Mouse (Mus musculus) adrenal gland, postnatal 25 days (tissue): ENCODE measurements around the gene Tra2a. TPM values are rescaled to one million over a fixed set of nuclear protein-coding genes. Genes with fewer than 3 reads are reported as not detected.
"Not testable (repeated sequence)": the region's sequence is repeated elsewhere in the genome, so short reads cannot be mapped to it uniquely, and the experiment has no call there.

Source experiments
- DNase-seq: peaks from one replicate; pipeline ENCODE4 v3.0.0; 2021; ENCODE audit warnings: mixed read lengths
- long read RNA-seq: library from polyadenylated mRNA; stranded (forward); transcript quantifications from one replicate; pipeline ENCODE4 v2.0.0, GENCODE M21; 2021
- total RNA-seq: library from RNA; stranded (reverse); gene quantifications from 2 replicates; pipeline ENCODE4 v1.2.3, GENCODE M21; 2021

Tra2a gene
- total RNA-seq: 69.3 and 95.8 TPM in 2 replicates
- long read RNA-seq, transcript Tra2a-203 (1 exons, 3,788 nt): minor isoform, 7 of 34 reads
- long read RNA-seq, transcript Tra2a-201 (8 exons, 1,799 nt): major isoform, 15 of 34 reads
- long read RNA-seq, partial matches to known transcripts: 3 of 34 reads
- long read RNA-seq, other reads (novel, unspliced or antisense): 9 of 34 reads

DNA sequence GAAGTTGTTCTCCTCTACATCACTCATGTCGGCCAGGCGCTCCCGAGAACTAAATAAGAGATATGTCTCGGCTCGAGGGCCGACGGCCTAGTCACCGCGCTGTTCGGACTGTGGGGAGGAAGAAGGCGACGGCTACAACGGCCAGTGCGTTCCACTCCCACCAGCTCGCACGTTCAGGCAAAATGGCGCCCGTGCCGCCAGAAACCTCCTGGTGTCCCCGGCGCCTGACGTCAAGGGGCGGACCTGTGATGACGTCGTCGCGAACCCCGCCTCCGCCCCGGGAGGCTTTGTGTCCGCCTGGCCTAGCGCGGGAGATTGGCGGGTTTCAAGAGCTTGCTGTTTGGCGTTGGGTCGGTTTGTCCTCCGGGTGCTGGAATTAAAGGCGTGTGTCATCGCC, at the start of gene Tra2a:
Gene Tra2a, minus strand, starts transcription at position 187 of the 397 bp plus-strand sequence.
- peak; percentile 98 for DNase-seq

DNA sequence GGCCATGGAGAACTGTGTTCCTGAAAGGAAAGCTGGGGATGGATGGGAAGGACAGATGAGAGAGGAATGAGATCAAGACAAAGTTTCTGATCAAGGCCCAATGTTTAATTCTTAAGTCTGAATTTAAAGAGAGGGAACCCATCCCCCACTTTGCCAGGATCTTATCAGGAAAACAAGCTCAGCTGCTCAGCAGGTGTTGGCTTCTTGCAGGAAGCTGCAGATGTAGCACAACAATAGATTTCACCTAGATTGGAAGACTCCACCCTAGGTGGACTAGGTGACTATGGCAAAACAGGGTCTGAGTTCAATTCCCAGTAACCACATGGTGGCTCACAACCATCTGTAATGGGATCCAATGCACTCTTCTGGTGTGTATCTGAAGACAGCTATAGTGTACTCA, 34.5 kb upstream of the Tra2a start:
- no peak for DNase-seq

DNA sequence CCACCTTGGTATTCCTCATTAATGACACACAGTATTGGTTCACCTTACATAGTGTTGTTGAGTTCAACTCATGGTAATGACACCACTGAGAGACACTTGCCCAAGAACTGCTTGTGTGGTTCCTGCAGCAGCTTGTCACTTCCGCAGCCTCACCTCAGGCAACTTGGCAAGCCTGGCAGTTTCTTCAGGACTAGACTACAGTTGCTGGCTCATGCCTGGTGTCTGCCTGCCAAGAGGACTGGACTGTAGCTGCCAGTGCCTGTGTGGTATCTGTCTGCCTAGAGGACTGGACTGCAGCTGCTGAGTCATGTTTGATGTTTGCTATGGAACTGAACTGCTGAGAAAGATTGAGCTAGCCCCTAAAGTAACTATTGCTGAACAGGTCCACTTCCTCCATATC, 18.3 kb upstream of the Tra2a start:
- peak; percentile 36 for DNase-seq

GRCm38 (mm10) chr6:49280942-49281341, 17.1 kb upstream of the Tra2a start:
- no peak for DNase-seq

DNA sequence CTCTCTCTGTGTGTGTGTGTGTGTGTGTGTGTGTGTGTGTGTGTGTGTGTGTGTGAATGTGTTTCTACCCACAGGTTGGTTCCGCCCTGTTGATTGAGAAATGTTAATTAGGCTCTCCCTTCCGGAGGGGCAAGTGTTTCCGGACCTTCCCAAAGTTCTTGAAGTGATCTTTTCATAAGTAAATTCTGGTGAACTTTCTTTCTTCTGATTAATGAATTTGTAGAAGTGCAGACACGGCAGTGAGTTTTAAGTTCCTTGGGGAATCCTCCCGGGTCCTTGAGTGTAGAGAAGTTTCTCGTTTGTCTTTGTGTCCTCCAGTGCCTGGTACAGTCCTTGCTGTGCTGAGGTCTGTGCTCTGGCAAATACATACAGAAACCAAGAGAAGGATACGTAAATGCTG, 11.5 kb upstream of the Tra2a start:
- no peak for DNase-seq

GRCm38 (mm10) chr6:49274416-49275091, 10.7 kb upstream of the Tra2a start:
- no peak for DNase-seq

DNA sequence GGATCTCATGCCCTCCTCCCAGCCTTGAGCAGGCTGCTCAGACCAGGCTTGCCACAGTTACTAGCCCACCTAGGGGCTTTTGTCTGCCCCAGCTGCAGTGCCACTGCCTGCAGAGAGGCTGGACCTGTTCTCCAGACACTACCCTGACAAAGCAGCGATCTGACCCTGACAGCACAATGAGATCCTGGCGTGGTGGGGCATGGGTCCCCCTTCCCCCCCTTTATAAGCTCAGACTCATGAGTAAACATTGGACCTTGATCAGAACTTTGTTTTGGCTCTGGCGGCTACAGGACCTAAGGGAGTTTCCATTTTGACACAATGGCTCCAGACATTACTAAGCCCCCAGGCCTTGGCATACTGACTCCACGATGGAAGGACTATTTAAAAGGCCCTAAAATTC, 10.1 kb upstream of the Tra2a start:
- DNase-seq: no peak

DNA sequence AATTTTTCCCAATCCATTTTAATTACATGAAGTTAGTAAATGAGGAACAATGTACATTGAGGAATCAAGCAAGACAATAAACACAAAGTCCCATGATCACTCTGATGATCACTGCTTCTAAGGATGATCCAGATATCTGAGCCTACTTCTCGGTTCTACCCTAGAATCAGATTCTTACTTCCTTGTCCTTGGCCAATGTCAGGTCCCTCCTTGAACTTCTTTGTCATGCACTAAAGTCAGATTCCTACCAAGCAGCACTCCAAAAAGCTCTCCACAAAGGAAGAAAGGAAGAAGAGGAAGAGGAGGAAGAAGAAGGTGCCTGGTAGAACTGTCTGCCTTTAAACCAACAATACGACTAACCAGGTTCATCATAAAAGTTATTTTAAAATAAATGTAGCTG, 9.0 kb upstream of the Tra2a start:
- DNase-seq: no peak

GRCm38 (mm10) chr6:49271815-49272214, 8.0 kb upstream of the Tra2a start:
- no peak for DNase-seq

DNA sequence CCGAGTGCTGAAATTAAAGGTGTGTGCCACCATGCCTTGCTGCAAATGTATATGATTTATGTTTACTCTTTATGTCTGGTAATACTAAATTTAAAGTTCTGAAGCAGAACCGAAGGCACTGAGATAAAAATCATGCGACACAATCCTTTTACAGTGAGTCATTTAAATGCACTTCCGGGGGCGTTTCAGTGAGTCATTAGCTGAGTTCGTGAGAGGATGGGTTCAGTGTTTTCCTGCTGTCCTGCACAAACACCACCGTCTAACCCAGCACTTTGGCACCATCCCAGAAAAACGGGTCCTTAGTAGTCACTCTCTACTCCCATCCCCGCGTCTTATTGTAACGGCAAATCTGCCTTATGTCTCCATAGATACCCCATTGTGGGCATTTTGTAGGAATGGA, 6.1 kb upstream of the Tra2a start:
- no peak for DNase-seq

GRCm38 (mm10) chr6:49269200-49269599, 5.4 kb upstream of the Tra2a start:
- peak; percentile 84 for DNase-seq

- DNase-seq: no peak
These were observed 3.9 kb upstream of the Tra2a start for GRCm38 (mm10) chr6:49267686-49268085.

DNA sequence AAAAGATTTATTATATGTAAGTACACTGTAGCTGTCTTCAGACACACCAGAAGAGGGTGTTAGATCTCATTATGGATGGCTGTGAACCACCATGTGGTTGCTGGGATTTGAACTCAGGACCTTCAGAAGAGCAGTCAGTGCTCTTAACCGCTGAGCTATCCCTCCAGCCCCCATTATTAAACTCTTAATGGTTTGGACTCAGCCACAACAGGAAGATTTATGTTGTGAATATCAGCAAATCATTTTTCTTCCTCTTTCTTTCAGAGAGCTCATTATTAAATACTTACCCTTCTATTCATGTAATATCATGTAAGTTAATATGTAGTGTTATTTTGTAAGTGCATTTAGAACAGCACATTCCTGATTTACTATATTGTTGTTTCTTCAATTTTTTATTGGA, 1.4 kb upstream of the Tra2a start:
- not testable (repeated sequence) for DNase-seq

GRCm38 (mm10) chr6:49264446-49264845, 613 bp upstream of the Tra2a start:
- not testable (repeated sequence) for DNase-seq

DNA sequence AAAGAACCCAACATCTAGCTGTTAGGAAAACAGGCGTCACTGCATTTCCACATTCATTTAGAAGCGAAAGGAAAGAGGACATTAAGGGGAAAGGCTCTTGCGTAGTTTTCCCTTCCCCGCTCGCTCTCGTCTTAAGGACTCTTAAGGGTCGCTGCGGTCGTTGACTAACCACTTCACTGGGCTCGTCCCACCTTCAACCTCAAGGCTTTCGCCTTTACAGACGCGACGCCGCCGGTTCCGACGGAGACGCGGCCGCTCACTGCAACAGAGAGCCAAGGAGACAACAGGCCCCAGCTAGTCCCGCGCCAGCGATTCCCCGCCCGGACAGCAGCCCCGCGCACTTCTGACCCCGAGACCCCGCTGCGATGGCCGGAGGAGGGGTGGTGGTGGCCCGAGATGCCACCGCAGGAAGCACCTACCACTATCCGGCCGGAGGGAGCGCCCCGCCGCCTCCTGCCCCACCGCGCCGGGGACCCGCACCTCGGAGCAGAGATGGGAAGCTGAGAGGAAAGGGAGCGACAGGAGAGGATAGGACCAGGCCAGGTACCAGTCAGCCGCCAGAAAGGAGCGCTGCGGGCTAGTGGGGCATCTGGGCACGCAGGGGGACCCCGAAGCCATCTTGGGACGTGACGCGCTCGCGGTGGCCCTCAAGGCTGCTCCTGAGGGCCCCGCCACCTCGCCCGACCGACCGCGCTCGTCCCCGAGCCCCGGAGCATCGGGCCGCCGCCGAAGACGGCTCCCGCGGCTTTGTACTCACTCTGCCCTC, 569 bp downstream of the Tra2a start:
- peak; percentile 47 for DNase-seq

DNA sequence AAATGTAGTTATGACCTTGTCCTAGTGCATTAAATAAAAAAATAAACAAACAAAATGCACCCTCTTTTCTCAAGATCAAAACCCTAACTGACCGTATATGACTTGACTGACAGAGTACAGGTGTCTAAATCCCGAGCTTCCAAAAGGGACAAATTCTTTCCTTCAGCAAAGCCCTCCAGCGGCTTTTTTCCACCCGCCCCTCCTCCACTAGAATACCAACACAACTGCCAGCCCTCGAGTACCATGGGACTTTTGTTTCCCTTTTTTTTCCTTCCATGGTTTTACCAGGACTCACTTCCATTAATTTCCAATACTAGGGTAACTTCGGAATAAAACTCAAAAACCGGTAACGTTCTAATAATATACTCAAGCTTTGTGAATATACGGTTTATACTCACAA, 1.4 kb downstream of the Tra2a start:
- no peak for DNase-seq

- no peak for DNase-seq
These were observed 4.1 kb downstream of the Tra2a start for GRCm38 (mm10) chr6:49259711-49260110.

DNA sequence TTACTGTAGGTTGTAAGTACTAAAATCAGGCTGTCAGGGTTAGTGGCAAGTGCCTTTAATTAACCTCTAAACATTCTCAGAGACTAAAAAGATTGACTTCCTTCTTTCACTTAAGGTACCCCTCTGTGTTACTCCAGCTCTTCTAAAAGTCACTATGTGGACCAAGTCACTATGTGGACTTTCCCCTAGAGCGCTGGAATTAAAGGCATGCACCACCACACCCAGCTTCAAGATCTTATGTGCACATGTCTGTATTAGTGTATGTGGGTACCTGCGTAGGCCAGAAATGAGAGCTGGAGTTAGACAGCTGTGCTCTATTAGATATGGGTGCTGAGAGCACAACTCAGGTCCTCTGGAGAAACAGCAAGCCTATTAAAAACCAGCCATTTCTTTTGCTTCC, 6.0 kb downstream of the Tra2a start:
- DNase-seq: no peak

GRCm38 (mm10) chr6:49252207-49252606, 11.6 kb downstream of the Tra2a start:
- no peak for DNase-seq

GRCm38 (mm10) chr6:49251199-49251598, 12.6 kb downstream of the Tra2a start:
- no peak for DNase-seq

- no peak for DNase-seq
These were observed 16.6 kb downstream of the Tra2a start for GRCm38 (mm10) chr6:49247246-49247645.

DNA sequence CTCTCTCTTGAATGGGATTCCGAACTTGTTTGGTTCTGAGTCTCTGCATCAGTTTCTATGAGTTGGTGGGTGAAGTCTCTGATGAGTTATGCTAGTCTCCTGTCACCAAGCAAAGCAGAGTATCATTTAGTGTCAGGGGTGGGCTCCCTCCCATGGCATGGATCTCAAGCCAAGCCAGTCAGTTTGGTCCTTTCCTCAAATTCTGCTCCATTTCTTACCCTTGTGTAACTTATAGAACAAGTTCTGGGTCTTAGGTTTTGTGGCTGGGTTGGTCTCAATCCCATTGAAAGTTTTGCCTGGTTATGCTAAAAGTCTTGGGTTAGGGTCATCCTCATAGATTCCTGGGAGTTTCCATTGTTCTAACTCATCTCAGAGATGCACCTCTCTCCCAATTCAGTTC, 21.5 kb downstream of the Tra2a start:
- no peak for DNase-seq

DNA sequence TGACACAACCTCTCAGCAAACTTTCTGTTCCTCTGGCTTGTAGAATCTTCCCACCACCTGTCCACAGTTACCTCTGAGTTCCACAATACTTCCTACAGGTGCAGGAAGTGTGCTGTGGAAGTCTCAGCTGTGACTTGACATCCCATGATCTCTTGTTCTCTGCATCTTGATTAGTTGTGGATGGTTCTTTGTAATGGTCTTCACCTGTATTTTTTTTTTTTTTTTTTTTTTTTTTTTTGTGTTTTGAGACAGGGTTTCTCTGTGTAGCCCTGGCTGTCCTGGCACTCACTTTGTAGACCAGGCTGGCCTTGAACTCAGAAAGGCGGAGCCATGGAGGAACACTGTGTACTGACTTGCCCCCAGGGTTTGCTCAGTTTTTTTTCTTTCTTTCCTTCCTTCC, 22.3 kb downstream of the Tra2a start:
- no peak for DNase-seq

GRCm38 (mm10) chr6:49236331-49236730, 27.5 kb downstream of the Tra2a start:
- peak; percentile 100 for DNase-seq
